Mouse (Mus musculus): ENCODE data around the gene Ahcyl1.

DNA sequence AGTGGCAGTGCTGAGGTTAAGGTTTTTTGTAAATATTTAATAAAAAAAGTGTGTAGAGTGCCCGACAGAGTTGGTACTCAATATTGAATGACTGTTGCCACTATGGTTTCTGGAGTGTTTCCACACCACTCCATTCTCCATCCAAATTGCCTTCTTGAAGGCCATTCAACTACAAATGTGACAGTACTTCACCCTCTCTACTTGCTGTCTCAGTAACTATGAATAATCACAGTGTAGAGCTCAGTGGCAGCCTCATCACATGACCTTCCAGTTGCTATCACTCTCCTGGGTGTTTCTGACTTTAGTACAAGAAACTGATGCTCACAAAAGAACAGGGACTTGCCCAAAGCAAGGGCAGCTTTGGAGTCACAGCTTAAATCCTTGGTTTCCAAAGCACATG is 19.6 kb upstream of the Ahcyl1 start:
- TF ChIP-seq CTCF (IDR thresholded peaks at IDR 0.05; ENCODE audit: control insufficient read depth, insufficient read depth, low read length) (no peak), POLR2A (IDR thresholded peaks at IDR 0.05; ENCODE audit: borderline replicate concordance, control insufficient read depth, low read depth, low read length) (no peak)
